17 mouse cellular contexts compared by ENCODE assay signal in the genomic region with DNA sequence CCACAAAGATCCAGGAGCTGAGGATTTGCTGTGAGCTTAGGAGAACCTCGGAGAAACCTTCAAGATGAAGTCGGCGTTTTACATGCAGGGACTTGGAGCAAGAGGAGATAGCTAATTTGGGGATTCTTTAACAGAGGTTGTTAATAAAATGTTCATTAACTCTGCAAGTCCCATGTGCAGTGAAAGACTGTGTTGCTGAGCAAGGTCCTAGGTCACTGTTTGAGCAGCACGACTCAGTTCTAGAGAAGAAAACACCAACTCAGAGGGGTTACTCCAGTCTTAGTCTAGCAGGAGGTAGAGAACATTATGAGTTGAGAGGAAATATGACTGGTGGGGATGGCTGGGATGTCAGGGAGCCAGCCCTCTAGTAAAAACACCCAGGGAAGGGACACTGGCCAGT.
"Had no signal": no experiment of that assay in that cellular context is flagged by ENCODE, and none has a peak within 500 bp of the region (broad histone marks: within the 10 kb centered on the region; RNA-seq: fewer than 3 reads in every experiment).

No protein-coding gene starts in this region.

- ATAC-seq: midbrain, embryonic 16.5 days had no signal

- H3K27ac ChIP-seq: midbrain, embryonic 12.5 days; neural tube, embryonic 13.5 days; neural tube, embryonic 15.5 days had no signal

- H3K9me3 ChIP-seq: midbrain, embryonic 12.5 days; neural tube, embryonic 13.5 days; neural tube, embryonic 15.5 days had no signal

- H3K36me3 ChIP-seq: midbrain, embryonic 12.5 days; neural tube, embryonic 13.5 days; neural tube, embryonic 15.5 days had no signal

- DNase-seq: lung, adult 18-20 months; lung, postnatal 4 days; midbrain, embryonic 14.5 days; retina, postnatal 1 day; right cerebral cortex, adult 18-20 months; right cerebral cortex, postnatal 25 days; right cerebral cortex, postnatal 4 days; spleen, adult 18-20 months; thymus, adult 18-20 months; thymus, postnatal 14 days; thymus, postnatal 36 days had no signal

- H3K4me3 ChIP-seq: midbrain, embryonic 12.5 days; myocyte; neural tube, embryonic 13.5 days; neural tube, embryonic 15.5 days had no signal

- H3K4me2 ChIP-seq: lung, embryonic 14.5 days; midbrain, embryonic 12.5 days; neural tube, embryonic 13.5 days; neural tube, embryonic 15.5 days had no signal

- H3K9ac ChIP-seq: lung, embryonic 14.5 days; midbrain, embryonic 12.5 days; neural tube, embryonic 13.5 days; neural tube, embryonic 15.5 days had no signal

- H3K4me1 ChIP-seq: midbrain, embryonic 12.5 days; neural tube, embryonic 15.5 days had no signal

- H3K27me3 ChIP-seq: neural tube, embryonic 13.5 days; neural tube, embryonic 15.5 days had no signal
